Mouse (Mus musculus) lung, adult 2 months (tissue): Measurements from ENCODE around the gene Pcnx4.

Source experiments
- CTCF ChIP-seq: fragments of 200-500 bp; IDR thresholded peaks from 2 replicates; pipeline ENCODE4 v1.5.1; 2011; ENCODE audit warnings: mild to moderate bottlenecking, low read length, control low read depth; ENCODE audit not compliant: insufficient read depth
- POLR2A ChIP-seq: fragments of 200-500 bp; IDR thresholded peaks from 2 replicates; pipeline ENCODE4 v1.6.1; 2011; ENCODE audit warnings: low read depth, mild to moderate bottlenecking, control low read depth, low read length, borderline replicate concordance; ENCODE audit errors: extremely low read depth

- TF ChIP-seq CTCF (no peak), POLR2A (no peak)
Measured at GRCm38 (mm10) chr12:72538571-72538970, 2.4 kb downstream of the Pcnx4 start.
